Mouse (Mus musculus) cerebellum, adult 11 months (tissue): ENCODE measurements around the gene Smim24.

Source experiments
- DNase-seq: peaks from one replicate; pipeline ENCODE4 v3.0.0; 2022

Gene Smim24

DNA sequence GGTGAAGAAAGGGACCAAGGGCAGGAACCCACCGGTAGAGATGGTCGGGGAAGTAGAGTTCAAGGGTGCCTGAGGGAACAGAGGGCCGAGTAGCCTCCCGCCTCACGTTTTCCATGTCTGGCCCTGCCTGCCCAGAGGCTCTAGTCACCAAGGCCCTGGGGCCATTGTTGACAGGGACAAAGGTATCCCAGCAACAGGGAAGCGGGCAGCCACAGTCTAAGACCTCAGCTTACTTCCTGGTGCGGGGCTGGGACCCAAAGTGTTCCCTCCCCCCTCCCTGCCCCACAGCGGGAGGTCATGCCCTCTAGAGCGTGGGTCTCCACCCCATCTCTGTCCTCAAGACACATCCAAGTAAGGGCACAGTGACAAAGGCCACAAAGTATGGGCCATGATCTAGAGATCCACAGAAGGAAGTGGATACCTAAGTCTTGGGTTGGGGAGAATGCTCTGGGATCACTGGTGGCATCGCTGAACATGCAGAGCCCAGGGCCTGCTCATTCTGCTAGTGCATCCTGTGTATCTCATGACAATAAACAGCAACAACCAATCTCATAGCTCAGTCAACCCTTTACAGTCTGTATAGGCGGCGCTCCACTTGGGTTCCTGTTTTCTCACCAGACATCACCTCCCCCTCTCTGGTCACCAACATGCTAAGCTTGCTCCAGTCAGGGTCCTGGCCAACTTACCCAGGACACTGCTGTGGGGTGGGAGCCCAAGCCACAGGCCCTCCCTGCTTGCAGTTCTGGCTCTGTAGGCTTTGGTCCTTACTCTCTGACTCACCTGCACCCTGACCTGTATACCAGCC, 27.0 kb upstream of the Smim24 start, which contains the start of gene 4930404N11Rik:
TSS of gene 4930404N11Rik (minus strand) at position 145 of the 805 bp plus-strand sequence.
- no peak for DNase-seq

DNA sequence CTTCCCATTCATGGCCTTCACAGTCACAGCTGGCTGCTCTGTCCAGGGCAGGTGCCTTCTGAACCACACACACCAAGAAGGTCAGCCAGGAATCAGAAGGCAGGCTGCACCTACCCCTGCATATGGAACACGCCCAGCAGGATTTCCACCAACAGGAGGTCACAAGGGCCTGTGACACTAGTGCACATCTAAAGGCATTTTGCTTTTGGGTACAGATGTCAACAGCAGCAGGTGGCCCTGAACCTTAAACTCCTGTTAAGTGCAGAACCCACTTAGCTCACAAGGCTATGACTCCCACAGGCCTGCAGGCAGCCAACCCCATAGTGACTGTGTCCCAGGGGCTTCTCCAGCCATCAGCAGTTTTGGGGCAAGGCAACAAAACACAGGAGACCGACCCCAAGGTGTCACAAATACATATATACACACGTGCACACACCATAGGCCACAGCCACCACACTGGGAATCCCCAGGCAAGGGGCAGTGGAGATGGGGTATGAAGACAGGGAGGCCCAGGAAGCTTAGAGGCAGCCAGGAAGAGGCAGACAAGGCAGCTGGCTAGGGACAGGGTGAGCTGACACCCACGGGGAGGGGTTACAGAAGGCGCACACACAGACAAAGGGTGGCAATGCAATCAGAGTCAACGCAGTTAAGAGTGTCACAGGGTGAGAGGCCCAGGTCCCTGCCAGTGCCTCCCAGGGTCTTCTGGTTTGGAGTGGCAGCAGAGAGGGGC, 26.2 kb upstream of the Smim24 start:
- no peak for DNase-seq

DNA sequence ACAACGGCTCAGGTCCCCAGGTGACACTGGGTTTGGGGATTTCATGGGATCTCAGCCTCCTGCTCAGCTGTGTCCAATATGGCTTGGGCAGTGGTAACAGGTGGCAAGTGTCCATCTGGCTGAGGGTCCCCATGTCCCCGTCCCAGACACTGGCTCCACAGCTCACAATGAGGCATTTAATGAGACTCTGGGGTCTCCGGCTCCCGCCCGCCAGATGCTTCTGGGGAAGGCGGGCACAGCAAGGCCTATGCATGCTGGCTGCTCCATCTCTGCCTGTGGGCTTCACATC, 25.7 kb upstream of the Smim24 start:
- no peak for DNase-seq

DNA sequence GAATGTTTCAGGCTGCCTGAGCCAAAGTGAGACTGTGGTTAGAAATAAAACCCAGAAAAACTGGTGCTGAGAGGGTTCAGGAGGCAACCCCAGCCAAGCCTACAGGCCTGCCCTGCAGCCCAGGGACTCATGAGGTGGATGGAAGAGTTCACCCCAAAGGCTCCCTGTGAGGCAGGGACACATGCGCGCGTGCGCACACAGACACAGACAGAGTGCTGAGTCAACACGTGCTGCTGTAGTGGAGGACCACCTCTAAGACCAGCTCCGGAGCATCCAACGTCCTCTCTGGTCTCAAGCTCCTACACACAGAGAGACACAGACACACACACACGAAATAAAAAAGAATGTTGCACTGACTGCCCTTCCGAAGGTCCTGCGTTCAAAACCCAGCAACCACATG, 17.5 kb upstream of the Smim24 start:
- DNase-seq, result no peak

DNA sequence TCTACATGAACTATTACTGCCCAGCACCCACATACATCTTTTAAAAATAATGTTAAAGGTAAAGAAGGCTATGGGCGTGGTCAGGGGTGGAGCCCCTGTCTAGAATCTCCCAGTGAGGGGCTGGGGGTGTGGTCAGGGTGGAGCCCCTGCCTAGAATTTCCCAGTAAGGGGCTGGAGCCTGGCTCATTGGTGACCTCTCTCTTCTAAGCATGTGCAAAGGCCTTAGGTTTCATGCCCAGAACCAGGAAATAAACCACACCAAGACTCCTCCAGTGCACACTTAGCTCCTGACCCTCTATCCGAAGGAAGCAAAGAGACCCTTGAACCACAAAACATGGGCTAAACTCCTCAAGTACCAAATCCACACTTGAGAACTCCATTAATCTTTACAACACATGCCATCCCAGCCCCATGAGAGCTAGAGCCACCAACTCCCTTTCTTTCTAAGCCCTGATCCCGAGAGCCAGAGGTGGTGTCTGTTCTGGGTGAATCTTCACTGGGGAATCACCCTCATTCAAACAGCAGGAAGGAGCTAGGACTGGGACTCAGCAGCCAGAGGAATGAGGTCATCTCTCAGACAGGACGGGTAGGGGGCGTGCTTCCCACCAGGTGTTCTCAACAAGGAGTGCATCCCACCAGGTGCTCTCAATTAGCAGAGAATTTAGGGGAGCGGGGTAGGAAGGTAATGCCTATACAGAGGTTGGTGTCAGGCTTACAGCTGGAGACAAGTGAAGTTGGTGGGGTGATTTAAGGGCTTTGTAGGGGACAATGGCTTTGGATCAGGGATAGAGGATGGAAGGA, 16.1 kb upstream of the Smim24 start:
- DNase-seq, result no peak

DNA sequence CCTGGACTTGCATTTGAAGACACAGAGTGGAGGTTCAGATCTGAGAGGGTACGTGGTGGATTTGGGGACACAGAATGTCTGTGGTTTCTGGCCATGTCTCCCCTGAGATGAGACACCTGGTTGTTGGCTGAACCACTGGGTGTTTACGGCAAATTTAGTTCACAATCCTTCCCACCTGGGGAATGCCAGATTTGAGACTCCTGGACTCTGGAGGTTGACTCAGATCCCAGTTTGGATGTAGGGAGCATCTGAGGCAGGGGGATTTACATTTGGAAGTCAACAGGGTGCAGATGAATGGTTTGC, 15.5 kb upstream of the Smim24 start:
- no peak for DNase-seq

DNA sequence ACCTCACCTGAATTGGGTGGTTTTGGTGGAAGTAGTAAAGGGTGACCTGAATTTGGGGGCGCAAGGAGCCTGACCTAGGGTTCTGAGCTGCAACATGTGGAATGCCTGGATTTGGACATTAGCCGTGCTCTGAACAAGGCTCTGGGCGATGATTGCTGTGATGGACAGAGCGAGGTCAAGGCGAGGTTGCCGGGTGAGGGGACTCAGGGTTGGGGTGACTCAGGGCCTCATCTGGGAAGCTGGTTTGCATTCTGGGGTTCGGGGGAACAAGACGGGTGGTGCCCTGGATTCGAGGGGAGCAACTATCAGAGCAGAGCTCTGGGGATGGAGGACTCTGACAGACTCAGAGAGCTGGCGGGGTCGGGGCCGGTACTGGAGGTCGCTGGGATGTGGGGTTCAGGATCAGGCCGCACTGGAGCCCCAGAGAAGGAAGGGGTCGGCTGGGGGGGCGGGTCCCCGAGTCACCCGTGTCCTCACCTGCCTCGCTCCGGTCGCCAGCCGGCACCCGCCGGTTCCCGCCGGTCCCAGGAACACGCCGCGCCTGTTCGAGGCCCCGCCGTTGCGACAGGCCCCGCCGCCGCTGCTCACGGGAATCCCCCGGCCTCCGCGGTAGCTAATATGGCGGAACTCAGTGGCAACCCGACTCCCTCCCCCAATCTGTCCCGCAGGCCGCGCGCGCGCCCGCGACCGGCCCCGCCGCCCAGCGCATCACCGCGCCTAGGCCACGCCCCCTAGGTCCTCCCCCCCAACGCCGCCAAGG, 14.9 kb upstream of the Smim24 start, which contains the start of gene Fzr1:
TSS of gene Fzr1 (minus strand) at position 724 of the 760 bp plus-strand sequence.
- DNase-seq, result no peak

DNA sequence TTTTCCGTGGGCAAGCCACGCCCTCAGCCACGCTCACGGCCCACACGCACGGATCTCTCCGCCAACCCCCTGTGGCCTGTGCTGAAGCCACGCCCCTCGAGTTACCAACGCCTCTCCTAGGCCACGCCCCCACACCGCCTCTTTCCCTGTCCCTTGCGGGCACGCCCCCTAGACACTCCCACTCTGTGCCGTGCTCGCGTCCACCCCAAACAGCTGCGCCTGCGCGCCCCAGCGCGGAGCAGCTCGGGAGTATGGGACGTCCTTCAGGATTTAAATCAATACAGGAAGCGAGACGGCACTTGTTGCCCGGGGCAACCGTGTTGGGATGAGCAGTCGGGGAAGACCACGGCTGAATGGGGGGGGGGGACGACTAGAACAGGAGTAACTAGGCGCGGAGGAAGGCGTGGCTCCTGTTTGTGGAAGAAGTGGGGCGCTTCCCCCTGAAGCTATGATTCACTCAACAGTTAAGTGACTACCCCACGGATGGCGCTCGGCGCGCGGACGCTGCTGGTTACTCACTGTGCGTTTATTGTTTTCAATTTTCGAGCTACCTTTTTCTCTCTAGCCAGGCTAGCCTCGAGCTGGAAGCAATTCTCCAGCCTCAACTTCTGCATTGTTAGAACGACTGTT, 14.2 kb upstream of the Smim24 start:
- peak; percentile 100 for DNase-seq

DNA sequence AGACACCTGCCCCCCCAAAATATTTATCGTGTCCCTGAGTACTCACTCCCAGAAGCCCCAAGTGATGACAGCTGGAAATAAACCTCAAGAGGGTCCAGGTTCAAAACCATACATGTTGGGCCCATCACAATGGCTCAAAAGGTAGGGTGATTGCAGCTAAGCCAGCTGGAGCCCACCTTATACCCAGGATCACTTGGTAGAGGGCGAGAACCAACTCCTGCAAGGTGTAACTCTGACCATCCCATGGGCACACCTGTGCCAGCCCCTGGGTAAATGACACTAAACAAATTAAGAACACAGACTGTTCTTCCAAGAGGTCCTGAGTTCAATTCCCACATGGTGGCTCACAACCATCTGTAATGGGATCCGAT, 13.7 kb upstream of the Smim24 start:
- no peak for DNase-seq

DNA sequence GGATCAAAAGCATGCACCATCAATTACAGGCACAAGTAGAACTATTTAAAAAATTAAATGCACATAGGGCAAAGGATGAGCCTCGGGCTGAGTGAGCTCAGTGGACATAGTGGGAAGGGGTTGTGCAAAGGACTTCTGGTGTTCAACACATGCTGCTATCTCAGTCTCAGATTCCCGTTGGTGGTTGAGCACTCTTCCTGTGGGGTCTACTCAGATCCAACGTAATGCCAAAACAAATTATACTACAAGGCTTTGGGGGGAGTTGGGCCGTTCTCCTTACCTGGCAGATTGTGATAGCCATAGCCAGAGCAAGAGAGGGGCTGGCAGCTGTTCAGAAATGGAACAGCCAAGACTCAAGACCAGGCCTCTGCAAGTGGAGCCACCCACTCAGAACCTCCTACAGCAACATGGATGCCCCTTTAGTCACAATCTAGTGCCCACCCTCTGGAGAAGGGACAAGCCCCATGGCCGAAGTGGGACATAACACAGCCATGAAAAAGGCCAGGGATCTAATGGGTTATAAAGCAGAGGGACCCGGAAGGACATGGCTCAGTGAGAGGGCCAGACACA, 13.0 kb upstream of the Smim24 start:
- no peak for DNase-seq

DNA sequence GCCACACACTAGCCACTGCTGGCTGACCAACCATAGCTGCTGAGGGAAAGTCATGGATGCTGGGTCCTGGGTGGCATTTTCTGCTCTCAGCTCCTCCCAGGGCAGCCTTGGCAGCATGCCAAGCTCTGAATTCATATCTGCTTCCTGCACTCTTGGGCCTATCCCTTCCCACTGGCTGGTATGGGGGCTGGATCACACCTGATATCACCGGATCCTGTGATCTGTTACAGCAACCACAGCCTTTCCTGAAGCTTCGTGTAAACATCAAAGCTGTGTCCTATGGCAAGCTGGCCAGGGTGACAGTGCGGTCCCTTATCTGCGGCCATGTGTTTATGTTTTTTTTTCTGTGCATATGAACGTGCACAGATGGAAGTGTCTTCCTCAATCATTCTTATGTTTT, 10.8 kb upstream of the Smim24 start:
- DNase-seq, result no peak

DNA sequence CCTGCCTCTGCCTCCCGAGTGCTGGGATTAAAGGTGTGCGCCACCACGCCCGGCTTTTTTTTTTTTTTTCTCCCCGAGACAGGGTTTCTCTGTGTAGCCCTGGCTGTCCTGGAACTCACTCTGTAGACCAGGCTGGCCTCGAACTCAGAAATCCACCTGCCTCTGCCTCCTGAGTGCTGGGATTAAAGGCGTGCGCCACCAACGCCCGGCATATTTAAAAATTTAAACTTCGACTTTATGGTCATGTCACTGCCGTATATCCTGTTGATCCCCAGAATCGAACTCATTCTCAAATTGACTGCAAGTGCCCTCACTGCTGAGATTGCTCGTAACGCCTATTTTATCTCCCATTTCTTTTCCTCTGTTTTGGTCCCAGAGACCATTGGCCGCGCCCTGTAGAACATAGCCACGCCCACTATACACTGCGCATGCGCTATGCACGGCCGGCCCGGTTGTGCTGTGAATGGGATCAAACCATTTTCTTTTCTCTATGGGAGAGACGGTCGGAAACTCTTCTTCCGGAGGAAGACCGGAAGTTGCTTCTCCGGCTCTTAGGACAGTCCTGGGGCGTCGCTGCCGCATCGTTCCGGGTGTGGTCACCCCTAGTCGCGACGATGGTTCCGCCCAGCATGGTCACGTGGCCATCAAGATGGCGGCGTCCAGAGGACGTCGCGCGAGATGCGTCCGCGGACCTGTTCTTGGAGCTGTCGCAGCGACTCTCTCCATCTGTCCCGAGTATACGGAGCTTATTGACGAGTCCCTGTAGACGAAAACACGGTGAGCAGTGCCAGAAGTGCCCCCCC, 8.8 kb upstream of the Smim24 start, which contains the start of the genes Dohh and Gm48551:
TSS of gene Dohh (plus strand) at position 627 of the 803 bp plus-strand sequence.
TSS of gene Gm48551 (plus strand) at position 665 of the 803 bp plus-strand sequence.
- DNase-seq, result peak; percentile 99

DNA sequence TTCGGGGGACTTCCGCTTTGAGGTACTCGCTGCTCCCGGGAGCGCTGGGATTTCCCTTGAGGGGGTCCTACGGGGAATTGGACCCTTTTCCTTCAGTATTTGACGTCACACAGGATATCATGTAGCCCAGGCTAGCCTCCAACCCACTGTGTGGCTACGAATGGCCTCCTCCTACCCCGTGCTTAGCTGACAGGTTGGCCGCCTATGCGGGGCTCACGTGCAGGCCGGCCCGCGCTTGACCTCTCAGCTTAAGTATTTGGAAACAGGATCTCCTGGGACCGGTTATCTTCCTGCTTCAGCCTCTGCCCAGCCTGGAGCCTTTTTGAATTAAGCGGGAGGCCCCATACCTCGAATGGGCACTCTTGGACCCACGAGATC, 8.3 kb upstream of the Smim24 start:
- DNase-seq, result no peak

DNA sequence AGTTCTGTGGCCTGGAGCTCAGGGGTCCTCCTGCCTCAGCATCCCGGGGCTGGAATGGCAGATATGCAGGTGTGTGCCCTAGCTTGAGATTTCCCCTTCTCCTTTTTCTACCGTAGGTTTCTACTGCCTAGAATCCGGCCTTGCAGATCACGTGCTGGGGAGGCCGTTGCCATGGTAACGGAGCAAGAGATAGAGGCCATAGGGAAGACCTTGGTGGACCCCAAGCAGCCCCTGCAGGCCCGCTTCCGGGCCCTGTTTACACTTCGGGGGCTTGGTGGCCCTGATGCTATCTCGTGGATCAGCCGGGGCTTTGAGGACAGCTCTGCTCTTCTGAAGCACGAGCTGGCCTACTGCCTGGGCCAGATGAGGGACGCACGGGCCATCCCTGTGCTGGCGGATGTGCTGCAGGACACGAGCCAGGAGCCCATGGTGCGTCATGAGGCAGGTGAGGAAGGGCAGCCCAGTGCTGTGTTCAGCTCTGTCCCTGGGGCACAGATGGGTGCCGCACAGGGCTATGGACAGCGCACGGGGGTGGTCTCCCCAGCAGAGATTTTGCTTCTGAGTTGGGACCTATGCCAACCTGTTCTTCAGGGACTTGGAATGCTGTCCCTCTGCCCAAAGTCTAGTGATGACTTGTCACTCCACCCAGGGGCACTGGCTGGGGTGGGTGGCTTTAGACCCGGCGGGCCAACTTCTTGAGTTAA, 7.1 kb upstream of the Smim24 start:
- DNase-seq, result no peak

DNA sequence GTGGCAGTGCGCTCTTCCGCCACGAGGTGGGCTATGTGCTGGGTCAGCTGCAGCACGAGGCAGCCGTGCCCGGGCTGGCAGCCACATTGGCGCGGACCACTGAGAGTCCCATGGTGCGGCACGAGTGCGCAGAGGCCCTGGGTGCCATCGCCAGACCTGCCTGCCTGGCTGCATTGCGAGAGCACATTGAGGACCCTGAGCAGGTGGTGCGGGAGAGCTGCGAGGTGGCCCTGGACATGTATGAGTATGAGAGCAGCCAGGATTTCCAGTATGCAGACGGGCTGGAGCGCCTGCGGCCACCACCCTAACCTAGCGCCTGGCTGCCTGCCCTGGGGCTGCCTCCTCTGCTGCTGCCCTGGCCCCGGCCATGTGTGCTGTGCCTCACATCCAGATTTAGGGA, 5.1 kb upstream of the Smim24 start:
- no peak for DNase-seq

DNA sequence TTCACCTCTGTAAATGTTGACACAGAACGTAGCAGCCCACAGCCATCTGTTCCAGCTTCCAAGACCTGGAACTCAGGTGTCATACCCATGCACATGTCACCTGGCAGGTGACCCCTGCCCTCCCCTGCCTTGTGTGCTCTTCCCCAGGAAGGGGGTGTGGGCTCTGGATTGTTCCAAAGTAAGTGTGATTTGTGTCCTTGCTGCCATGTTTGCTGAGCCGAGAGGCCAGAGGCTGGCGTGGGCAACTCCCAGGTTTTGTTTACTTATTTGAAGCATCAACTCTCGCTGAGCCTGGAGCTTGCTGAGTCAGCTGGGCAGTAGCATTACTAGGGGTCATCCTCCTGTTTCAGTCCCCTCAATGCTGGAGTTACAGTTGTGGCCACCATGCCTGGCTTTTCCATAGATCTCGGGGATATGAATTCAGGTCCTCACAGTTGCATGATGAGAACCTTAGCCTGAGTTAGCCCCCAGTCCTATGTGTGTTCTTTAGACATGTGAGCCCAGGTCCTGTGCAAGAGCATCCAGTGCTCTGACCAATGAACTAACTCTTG, 4.3 kb upstream of the Smim24 start, which contains the start of gene Gm48552:
TSS of gene Gm48552 (plus strand) at position 501 of the 551 bp plus-strand sequence.
- no peak for DNase-seq

DNA sequence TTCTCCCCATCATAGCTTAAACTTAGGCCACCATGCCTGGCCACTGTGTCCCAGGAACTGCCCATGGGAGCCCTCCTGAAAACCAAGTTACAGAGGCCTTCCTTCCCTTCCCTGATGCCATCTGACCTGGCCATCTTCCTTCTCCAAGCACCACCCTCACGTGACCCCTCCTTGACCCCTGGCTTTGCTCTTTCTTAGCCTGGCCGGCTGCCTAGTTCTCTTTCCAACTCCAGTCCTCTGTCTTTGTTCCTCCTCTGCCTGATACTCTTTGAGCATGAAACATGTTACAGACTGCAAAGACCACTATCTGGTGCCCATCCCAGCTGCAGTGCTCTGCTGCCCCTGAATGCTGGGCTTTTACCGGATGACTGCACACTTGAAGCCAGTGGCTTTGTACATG, 3.5 kb upstream of the Smim24 start:
- DNase-seq, result no peak

DNA sequence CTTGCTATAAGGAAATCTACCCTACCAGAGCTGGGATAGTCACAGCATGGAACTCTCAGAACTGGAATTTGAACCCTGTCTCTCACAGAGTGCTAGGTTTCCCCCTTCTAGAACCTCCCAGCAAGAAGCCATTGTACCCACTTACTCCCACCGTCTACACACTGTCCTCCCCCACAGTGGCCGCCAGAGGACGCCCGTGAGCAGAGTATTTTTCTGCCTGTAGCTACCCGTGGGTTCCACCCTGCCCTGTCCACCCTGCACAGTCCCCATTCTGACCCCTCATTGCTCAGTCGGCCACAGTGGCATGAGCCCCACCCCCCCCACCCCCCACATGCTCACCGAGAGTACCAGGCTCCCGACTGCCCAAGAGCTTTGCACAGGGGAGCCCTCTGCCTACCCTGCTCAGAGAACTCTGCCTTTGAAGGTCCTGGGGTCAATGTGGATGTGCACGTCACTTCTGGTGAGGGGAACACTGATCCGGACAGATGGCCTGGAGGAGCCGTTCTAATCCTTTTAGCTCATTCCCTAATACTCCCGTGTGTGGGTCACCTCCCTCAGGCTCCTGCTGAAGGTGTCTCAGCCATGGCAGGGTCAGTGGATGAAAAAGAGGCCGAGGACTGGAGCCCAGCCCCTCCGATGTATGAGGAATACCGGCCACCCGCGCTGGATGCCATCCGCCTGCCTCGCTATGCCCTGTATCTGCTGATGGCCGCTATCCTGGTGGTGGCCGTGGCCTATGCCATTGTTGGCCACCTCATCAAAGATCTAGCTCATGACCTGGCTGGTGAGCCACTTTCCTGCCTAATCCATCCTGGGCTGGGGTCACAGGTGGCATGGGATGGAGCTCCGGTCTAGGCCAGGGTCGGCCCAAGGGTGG, 2.8 kb upstream of the Smim24 start:
- DNase-seq, result peak; percentile 74

DNA sequence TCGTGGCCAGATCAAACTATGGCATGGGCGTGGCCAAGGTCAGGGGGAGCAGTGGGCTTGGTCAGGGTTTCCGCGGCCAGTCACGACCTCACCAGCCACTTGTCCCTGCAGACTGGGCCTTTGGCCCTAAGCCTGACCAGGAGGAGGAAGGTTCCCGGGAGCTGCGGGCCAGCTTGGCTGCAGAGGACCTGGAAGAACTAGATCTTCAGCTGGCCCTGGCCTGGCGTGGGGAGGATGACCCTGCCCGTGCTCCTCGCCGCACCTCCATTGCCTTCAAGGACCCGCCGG, 2.2 kb upstream of the Smim24 start:
- DNase-seq, result no peak
